Mouse (Mus musculus) adrenal gland, adult 8-10 months (tissue): ENCODE results near the gene Hephl1. TPM values are rescaled to one million over a fixed set of nuclear protein-coding genes. Genes with fewer than 3 reads are reported as not detected.

Experiments used
- DNase-seq: peaks from one replicate; pipeline ENCODE4 v3.0.0; 2022
- total RNA-seq, 4 experiments: library from RNA; stranded (reverse); gene quantifications; 2 replicates each; pipeline ENCODE4 v1.2.4; 2022

The Hephl1 gene
- total RNA-seq, 4 experiments from 2014 or later = 0.15 to 1.6 (median 1.2) TPM

GRCm38 (mm10) chr9:15060026-15060425 lies 51.9 kb downstream of the Hephl1 start:
- DNase-seq = no peak

GRCm38 (mm10) chr9:15045740-15046139 lies 66.2 kb downstream of the Hephl1 start:
- no peak for DNase-seq

- peak; percentile 20 for DNase-seq
Observed at GRCm38 (mm10) chr9:15045084-15045669, 66.7 kb downstream of the Hephl1 start, which contains the start of gene Panx1. Panx1 (minus strand) TSS chr9:15045478.

GRCm38 (mm10) chr9:15044391-15045083 lies 67.4 kb downstream of the Hephl1 start:
- no peak for DNase-seq

GRCm38 (mm10) chr9:15041556-15041955 lies 70.4 kb downstream of the Hephl1 start:
- no peak for DNase-seq

GRCm38 (mm10) chr9:15039848-15040247 lies 72.1 kb downstream of the Hephl1 start:
- no peak for DNase-seq

- DNase-seq = no peak
Observed at GRCm38 (mm10) chr9:15037704-15038103, 74.2 kb downstream of the Hephl1 start.

GRCm38 (mm10) chr9:15037237-15037636 lies 74.7 kb downstream of the Hephl1 start:
- no peak for DNase-seq

GRCm38 (mm10) chr9:15036807-15037206 lies 75.1 kb downstream of the Hephl1 start:
- DNase-seq = no peak

GRCm38 (mm10) chr9:15036405-15036804 lies 75.5 kb downstream of the Hephl1 start:
- no peak for DNase-seq

- DNase-seq = no peak
Observed at GRCm38 (mm10) chr9:15035979-15036378, 75.9 kb downstream of the Hephl1 start.

GRCm38 (mm10) chr9:15034546-15035273 lies 77.2 kb downstream of the Hephl1 start:
- DNase-seq = no peak

- no peak for DNase-seq
Observed at GRCm38 (mm10) chr9:15033568-15034160, 78.2 kb downstream of the Hephl1 start.

GRCm38 (mm10) chr9:15032797-15033196 lies 79.1 kb downstream of the Hephl1 start:
- DNase-seq = no peak

GRCm38 (mm10) chr9:15030771-15031170 lies 81.1 kb downstream of the Hephl1 start:
- no peak for DNase-seq

GRCm38 (mm10) chr9:15029025-15029727 lies 82.7 kb downstream of the Hephl1 start:
- no peak for DNase-seq

GRCm38 (mm10) chr9:15027725-15028124 lies 84.2 kb downstream of the Hephl1 start:
- no peak for DNase-seq

- DNase-seq = no peak
Observed at GRCm38 (mm10) chr9:15023049-15023448, 88.9 kb downstream of the Hephl1 start.

- DNase-seq = no peak
Observed at GRCm38 (mm10) chr9:15021156-15021555, 90.8 kb downstream of the Hephl1 start.

GRCm38 (mm10) chr9:15020561-15021080 lies 91.3 kb downstream of the Hephl1 start:
- no peak for DNase-seq

GRCm38 (mm10) chr9:15018756-15019131 lies 93.2 kb downstream of the Hephl1 start:
- DNase-seq = no peak
